Mouse (Mus musculus) limb, embryonic 12.5 days (tissue): ENCODE measurements around the gene Gtpbp3. TPM values are rescaled to one million over a fixed set of nuclear protein-coding genes. Genes with fewer than 3 reads are reported as not detected.

Experiments used
- ATAC-seq: fragments of 200-750 bp; cut with Nextera tagmentation; 2 replicates; pipeline ENCODE4 v1.8.0; 2017; ENCODE audit warnings: low read depth, moderate TSS enrichment; ENCODE audit not compliant: insufficient number of reproducible peaks, insufficient read depth, low FRiP score, low TSS enrichment
- H3K27ac ChIP-seq: fragments of 300-500 bp; sonication (generic); 2 replicates; pipeline ENCODE4 v1.5.1; 2016; ENCODE audit warnings: mild to moderate bottlenecking, moderate library complexity
- H3K27me3 ChIP-seq: fragments of 300-500 bp; sonication (generic); 2 replicates; pipeline ENCODE4 v1.6.1; 2016; ENCODE audit warnings: mild to moderate bottlenecking, moderate library complexity
- H3K36me3 ChIP-seq: fragments of 300-500 bp; sonication (generic); 2 replicates; pipeline ENCODE4 v1.6.1; 2016; ENCODE audit warnings: mild to moderate bottlenecking, moderate library complexity
- H3K4me1 ChIP-seq: fragments of 300-500 bp; sonication (generic); replicated peaks from 2 replicates; pipeline ENCODE4 v1.6.1; 2016
- H3K4me2 ChIP-seq: fragments of 300-500 bp; sonication (generic); 2 replicates; pipeline ENCODE4 v1.6.1; 2016; ENCODE audit warnings: mild to moderate bottlenecking, moderate library complexity
- H3K4me3 ChIP-seq: fragments of 300-500 bp; sonication (generic); replicated peaks from 2 replicates; pipeline ENCODE4 v1.5.1; 2016; ENCODE audit warnings: mild to moderate bottlenecking
- H3K9ac ChIP-seq: fragments of 300-500 bp; sonication (generic); replicated peaks from 2 replicates; pipeline ENCODE4 v1.6.1; 2016; ENCODE audit warnings: mild to moderate bottlenecking, moderate library complexity
- H3K9me3 ChIP-seq: fragments of 300-500 bp; sonication (generic); 2 replicates; pipeline ENCODE4 v1.6.1; 2016; ENCODE audit warnings: mild to moderate bottlenecking, moderate library complexity
- WGBS: fragments of 180-500 bp; shearing (Covaris S2); methylation state at CpG from one replicate; pipeline ENCODE4 v1.1.7; 2016; 5-methylcytosine and 5-hydroxymethylcytosine counted together
- polyA plus RNA-seq: library from polyadenylated mRNA; unstranded; fragments of >200 nt; fragmentation: Nextera tagmentation; extraction: Ambion mirVana; gene quantifications from 2 replicates; pipeline ENCODE4 v1.2.1, GENCODE M21; 2016

Gene Gtpbp3
- polyA plus RNA-seq, 1 experiment from 2014 or later: 23.2 TPM

GRCm38 (mm10) chr8:71498816-71499690 lies 11.2 kb downstream of the Gtpbp3 start:
- H3K27ac ChIP-seq: peak overlapping the region; percentile 74; the same call in 1 of the 2 replicates
- peaks cover 27% of the 10 kb centered on the region for H3K4me1 ChIP-seq
- ATAC-seq: no peak
- H3K4me3 ChIP-seq: no peak overlapping the region
- H3K36me3 ChIP-seq: peaks cover 3% of the 10 kb centered on the region; the same call in 1 of the 2 replicates
- H3K9ac ChIP-seq: 0 out of 2 replicates have a peak overlapping the region, but pooled peaks have one; percentile 19
- H3K4me2 ChIP-seq: peak overlapping the region; percentile 38
- H3K27me3 ChIP-seq: no peaks in the 10 kb centered on the region
- WGBS: 18% methylated on average over 16 of the region's 16 CpGs
- no peaks in the 10 kb centered on the region for H3K9me3 ChIP-seq

DNA sequence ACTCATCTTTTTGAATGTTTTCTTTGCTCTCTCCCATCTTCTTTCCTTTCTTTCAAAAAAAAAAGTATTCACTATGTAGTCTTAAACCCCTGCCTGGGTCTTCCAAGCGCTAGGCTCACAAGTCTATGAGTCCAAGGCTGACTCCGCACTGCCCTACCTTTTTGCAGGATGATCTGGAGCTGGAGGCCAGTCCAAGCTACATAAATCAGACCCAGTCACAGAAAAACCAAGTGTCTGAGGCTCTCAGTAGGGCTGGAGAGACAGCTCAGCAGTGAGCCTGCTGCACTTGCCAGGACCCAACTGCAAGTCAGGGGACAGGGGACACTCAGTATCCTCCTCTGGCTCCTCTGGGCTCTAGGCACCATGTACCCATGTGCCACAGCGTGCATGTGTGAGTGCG lies 16.4 kb downstream of the Gtpbp3 start:
- H3K4me2 ChIP-seq: no peak overlapping the region
- H3K4me1 ChIP-seq: peaks cover 8% of the 10 kb centered on the region
- no peak overlapping the region for H3K4me3 ChIP-seq
- no peak for ATAC-seq
- H3K36me3 ChIP-seq: no peaks in the 10 kb centered on the region
- H3K27ac ChIP-seq: no peak overlapping the region
- H3K9ac ChIP-seq: no peak overlapping the region
- peaks cover 42% of the 10 kb centered on the region for H3K27me3 ChIP-seq
- no peaks in the 10 kb centered on the region for H3K9me3 ChIP-seq
- WGBS: 78% methylated on average over 4 of the region's 4 CpGs

GRCm38 (mm10) chr8:71505326-71505725 lies 17.4 kb downstream of the Gtpbp3 start:
- ATAC-seq: no peak
- no peak overlapping the region for H3K9ac ChIP-seq
- no peaks in the 10 kb centered on the region for H3K9me3 ChIP-seq
- H3K36me3 ChIP-seq: no peaks in the 10 kb centered on the region
- H3K27me3 ChIP-seq: peaks cover 52% of the 10 kb centered on the region
- WGBS: 84% methylated on average over 4 of the region's 4 CpGs
- H3K4me3 ChIP-seq: no peak overlapping the region
- H3K4me1 ChIP-seq: peaks cover 8% of the 10 kb centered on the region; the same call in 1 of the 2 replicates
- no peak overlapping the region for H3K4me2 ChIP-seq
- no peak overlapping the region for H3K27ac ChIP-seq

- Histone ChIP-seq H3K9me3 (no peaks in the 10 kb centered on the region), H3K9ac (no peak overlapping the region), H3K4me1 (peaks cover 8% of the 10 kb centered on the region; the same call in 1 of the 2 replicates), H3K4me3 (no peak overlapping the region), H3K27ac (no peak overlapping the region), H3K4me2 (no peak overlapping the region), H3K27me3 (peaks cover 59% of the 10 kb centered on the region), H3K36me3 (no peaks in the 10 kb centered on the region)
- 75% methylated on average over 4 of the region's 4 CpGs for WGBS
- ATAC-seq: no peak
These were observed 18.1 kb downstream of the Gtpbp3 start for GRCm38 (mm10) chr8:71505979-71506378.

DNA sequence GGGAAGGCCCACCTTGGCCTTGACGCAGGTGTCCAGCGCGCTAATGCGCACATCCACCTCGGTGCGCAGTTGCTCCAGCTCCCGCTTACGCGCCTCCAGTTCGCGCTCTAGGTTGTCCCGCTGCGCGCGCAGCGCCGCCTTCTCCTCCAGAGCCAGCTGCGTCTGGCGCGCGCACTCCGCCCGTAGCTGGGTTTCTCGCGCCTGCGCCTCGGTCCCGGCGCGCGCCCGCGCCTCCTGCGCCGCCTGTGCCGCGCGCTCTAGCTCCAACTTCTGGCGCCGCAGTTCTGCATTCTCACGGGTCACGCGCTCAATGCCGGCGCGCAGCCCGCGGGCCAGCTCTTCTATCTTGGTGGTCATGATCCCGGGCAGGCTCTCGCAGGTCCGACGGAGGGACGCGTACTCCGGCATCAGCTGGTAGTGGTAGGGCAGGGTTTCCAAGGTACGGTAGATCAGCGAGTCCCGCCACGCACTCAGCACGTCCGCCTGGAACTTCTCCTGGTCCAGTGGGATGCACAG lies 19.7 kb downstream of the Gtpbp3 start:
- no peak overlapping the region for H3K27ac ChIP-seq
- peak overlapping the region; percentile 35; the same call in 1 of the 2 replicates for H3K9ac ChIP-seq
- peaks cover 8% of the 10 kb centered on the region; the same call in 1 of the 2 replicates for H3K4me1 ChIP-seq
- ATAC-seq: peak; percentile 37; the same call in 1 of the 2 replicates
- H3K9me3 ChIP-seq: no peaks in the 10 kb centered on the region
- peak overlapping the region; percentile 75 for H3K4me2 ChIP-seq
- peaks cover 68% of the 10 kb centered on the region for H3K27me3 ChIP-seq
- no peaks in the 10 kb centered on the region for H3K36me3 ChIP-seq
- peak overlapping the region; percentile 47 for H3K4me3 ChIP-seq
- under 1% methylated on average over 61 of the region's 61 CpGs for WGBS

GRCm38 (mm10) chr8:71509316-71509715 lies 21.4 kb downstream of the Gtpbp3 start:
- H3K9ac ChIP-seq: no peak overlapping the region
- WGBS: 66% methylated on average over 2 of the region's 2 CpGs
- peaks cover 8% of the 10 kb centered on the region; the same call in 1 of the 2 replicates for H3K4me1 ChIP-seq
- no peak for ATAC-seq
- H3K36me3 ChIP-seq: no peaks in the 10 kb centered on the region
- peaks cover 68% of the 10 kb centered on the region for H3K27me3 ChIP-seq
- no peak overlapping the region for H3K27ac ChIP-seq
- H3K4me3 ChIP-seq: peak overlapping the region; percentile 1; the same call in 1 of the 2 replicates
- peak overlapping the region; percentile 5 for H3K4me2 ChIP-seq
- no peaks in the 10 kb centered on the region for H3K9me3 ChIP-seq

DNA sequence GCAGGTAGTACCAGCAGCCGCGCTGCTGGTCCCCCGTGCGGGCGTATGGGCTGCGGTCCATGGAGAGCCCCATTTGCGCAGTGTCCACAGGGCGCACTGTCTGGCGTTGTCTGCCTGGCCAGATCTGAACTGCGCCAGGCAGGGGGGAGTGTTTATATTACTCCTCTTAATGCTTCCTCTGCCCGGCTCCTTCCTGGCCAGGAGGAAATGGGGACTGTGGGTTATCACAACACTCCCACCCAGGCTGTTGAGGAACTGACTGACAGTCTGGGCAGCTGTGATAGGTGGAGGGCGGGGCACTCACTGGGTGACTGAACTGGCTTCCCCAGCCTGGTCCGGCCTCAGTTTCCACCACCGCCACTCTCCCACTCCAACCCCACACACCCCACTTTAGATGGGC lies 23.7 kb downstream of the Gtpbp3 start, which contains the start of gene Plvap:
Plvap (minus strand) TSS at position 109 of the 400 bp plus-strand sequence.
- ATAC-seq: no peak
- no peak within 1 kb of the TSS for H3K9ac ChIP-seq
- no peaks in the 10 kb centered on the region for H3K36me3 ChIP-seq
- no peak within 1 kb of the TSS for H3K27ac ChIP-seq
- WGBS: 60% methylated on average over 13 of the region's 14 CpGs
- no peak within 1 kb of the TSS for H3K4me2 ChIP-seq
- peaks cover 8% of the 10 kb centered on the region; the same call in 1 of the 2 replicates for H3K4me1 ChIP-seq
- H3K9me3 ChIP-seq: no peaks in the 10 kb centered on the region
- peak within 1 kb of the TSS; percentile 5 for H3K4me3 ChIP-seq
- peaks cover 51% of the 10 kb centered on the region for H3K27me3 ChIP-seq

- WGBS: 68% methylated on average over 15 of the region's 15 CpGs
- Histone ChIP-seq H3K27ac (no peak overlapping the region), H3K4me2 (no peak overlapping the region), H3K27me3 (peaks cover 35% of the 10 kb centered on the region), H3K36me3 (no peaks in the 10 kb centered on the region), H3K9ac (no peak overlapping the region), H3K4me1 (no peaks in the 10 kb centered on the region), H3K9me3 (no peaks in the 10 kb centered on the region), H3K4me3 (no peak overlapping the region)
- ATAC-seq: no peak
These were observed 25.3 kb downstream of the Gtpbp3 start for GRCm38 (mm10) chr8:71513018-71513754.

GRCm38 (mm10) chr8:71515043-71515442 lies 27.1 kb downstream of the Gtpbp3 start:
- no peak overlapping the region for H3K27ac ChIP-seq
- whole genome bisulfite sequencing: 68% methylated on average over 5 of the region's 5 CpGs
- no peaks in the 10 kb centered on the region for H3K9me3 ChIP-seq
- H3K4me1 ChIP-seq: no peaks in the 10 kb centered on the region
- H3K27me3 ChIP-seq: peaks cover 18% of the 10 kb centered on the region
- no peak overlapping the region for H3K4me3 ChIP-seq
- no peaks in the 10 kb centered on the region for H3K36me3 ChIP-seq
- H3K4me2 ChIP-seq: no peak overlapping the region
- no peak for ATAC-seq
- H3K9ac ChIP-seq: no peak overlapping the region

DNA sequence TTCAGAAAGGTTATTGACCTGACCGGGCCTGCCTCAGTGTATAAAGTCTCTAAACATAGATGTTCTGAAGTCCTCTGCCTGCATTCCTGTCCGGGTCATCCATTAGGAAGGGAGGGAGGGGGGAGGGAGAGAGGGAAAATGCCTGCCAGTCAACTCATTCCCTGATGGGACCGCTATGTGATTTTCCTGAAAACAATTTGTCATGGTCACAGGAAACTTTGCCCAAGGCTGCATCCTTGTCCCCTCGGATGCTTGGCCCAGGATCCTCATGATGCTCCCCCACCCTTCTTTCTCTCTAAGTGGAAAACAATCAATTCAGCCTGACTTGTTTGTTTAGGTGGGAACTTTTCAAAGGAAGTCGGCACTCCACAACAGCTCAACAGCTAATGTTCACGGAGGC lies 28.9 kb downstream of the Gtpbp3 start:
- no peaks in the 10 kb centered on the region for H3K36me3 ChIP-seq
- no peak overlapping the region for H3K27ac ChIP-seq
- 0 out of 2 replicates have a peak, but pooled peaks cover 5% of the 10 kb centered on the region for H3K4me1 ChIP-seq
- no peak for ATAC-seq
- WGBS: 18% methylated on average over 6 of the region's 6 CpGs
- peaks cover under 1% of the 10 kb centered on the region; the same call in 1 of the 2 replicates for H3K27me3 ChIP-seq
- H3K9ac ChIP-seq: no peak overlapping the region
- H3K9me3 ChIP-seq: no peaks in the 10 kb centered on the region
- no peak overlapping the region for H3K4me2 ChIP-seq
- H3K4me3 ChIP-seq: no peak overlapping the region
